Mouse (Mus musculus): ENCODE measurements around the gene Tmbim6. TPM values are rescaled to one million over a fixed set of nuclear protein-coding genes. Genes with fewer than 3 reads are reported as not detected.
"Not testable (repeated sequence)": the region's sequence is repeated elsewhere in the genome, so short reads cannot be mapped to it uniquely, and the experiment has no call there.

Tmbim6 gene
- total RNA-seq, 2 experiments from 2014 or later: 341 to 355 TPM

GRCm38 (mm10) chr15:99431504-99431903 is 38.8 kb downstream of the Tmbim6 start:
- no peak for TF ChIP-seq CTCF (conservative IDR thresholded peaks at IDR 0.05)
- Histone ChIP-seq H3K4me3 (no peak overlapping the region), H3K27ac (no peak overlapping the region)
- DNase-seq (ENCODE audit: low spot score in 2 of 2): no peak

DNA sequence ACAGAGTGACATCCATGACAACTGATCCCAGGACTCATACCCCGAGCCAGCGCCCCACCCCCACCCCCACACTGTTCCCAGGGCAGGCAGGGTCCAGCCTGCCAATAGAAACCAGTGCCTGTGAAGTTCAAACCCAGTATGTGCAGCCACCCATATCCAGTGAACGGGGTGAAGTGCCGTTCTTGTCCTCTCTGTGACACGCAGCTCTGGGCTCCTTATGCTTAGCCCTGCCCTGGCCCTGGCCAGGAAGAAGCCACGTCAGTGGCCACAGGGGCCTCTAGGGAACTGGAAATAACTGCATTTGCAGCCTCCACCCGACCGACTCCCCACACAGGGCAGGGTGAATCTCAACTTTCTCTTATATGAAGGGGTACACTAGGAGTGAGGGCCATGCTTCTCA is 39.3 kb downstream of the Tmbim6 start:
- DNase-seq (ENCODE audit: low spot score in 2 of 2): no peak
- TF ChIP-seq CTCF (conservative IDR thresholded peaks at IDR 0.05): no peak
- H3K27ac ChIP-seq: no peak overlapping the region
- H3K4me3 ChIP-seq: no peak overlapping the region

DNA sequence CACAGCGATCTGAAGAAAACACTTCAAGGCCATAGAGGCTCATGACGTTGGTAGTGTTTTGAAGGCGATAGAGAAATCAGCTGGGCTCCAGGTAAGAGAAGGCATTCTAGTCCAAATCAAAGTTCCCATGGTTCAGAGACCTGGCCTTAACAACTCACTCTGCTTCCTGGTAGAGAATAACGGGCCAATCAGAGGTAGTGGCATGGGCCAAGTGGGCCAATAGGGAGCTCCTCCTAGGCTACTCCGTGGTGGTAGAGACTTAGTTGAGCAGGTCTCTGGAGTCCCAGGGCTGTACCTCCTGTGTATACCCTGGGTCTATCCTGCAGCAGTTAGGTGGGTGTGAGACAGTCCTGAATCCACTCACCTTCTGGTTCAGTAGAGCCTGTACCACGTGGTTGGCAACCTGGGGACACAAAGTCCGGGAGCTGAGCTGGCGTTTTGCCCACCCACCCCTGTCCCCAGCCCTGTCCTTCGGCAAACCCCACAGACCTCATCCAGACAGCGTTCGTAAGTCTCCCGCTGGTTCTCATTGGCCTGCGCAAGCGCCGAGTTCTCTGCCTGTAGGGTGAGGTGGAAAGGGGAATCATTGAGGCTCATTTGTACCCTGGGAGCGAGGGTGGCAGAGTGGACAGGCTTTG is 40.5 kb downstream of the Tmbim6 start:
- no peak for TF ChIP-seq CTCF (conservative IDR thresholded peaks at IDR 0.05)
- Histone ChIP-seq H3K4me3 (no peak overlapping the region), H3K27ac (no peak overlapping the region)
- DNase-seq (ENCODE audit: low spot score in 2 of 2): no peak

- Histone ChIP-seq H3K27ac (no peak overlapping the region), H3K4me3 (no peak overlapping the region)
- no peak for DNase-seq (ENCODE audit: low spot score in 2 of 2)
- no peak for TF ChIP-seq CTCF (conservative IDR thresholded peaks at IDR 0.05)
Observed at GRCm38 (mm10) chr15:99433913-99434312, 41.2 kb downstream of the Tmbim6 start.

- TF ChIP-seq CTCF (conservative IDR thresholded peaks at IDR 0.05): no peak
- peak overlapping the region; percentile 36; the same call in 1 of the 2 replicates for H3K27ac ChIP-seq
- H3K4me3 ChIP-seq: no peak overlapping the region
- DNase-seq (ENCODE audit: low spot score in 2 of 2): no peak
Observed at GRCm38 (mm10) chr15:99438966-99439698, 46.5 kb downstream of the Tmbim6 start.

DNA sequence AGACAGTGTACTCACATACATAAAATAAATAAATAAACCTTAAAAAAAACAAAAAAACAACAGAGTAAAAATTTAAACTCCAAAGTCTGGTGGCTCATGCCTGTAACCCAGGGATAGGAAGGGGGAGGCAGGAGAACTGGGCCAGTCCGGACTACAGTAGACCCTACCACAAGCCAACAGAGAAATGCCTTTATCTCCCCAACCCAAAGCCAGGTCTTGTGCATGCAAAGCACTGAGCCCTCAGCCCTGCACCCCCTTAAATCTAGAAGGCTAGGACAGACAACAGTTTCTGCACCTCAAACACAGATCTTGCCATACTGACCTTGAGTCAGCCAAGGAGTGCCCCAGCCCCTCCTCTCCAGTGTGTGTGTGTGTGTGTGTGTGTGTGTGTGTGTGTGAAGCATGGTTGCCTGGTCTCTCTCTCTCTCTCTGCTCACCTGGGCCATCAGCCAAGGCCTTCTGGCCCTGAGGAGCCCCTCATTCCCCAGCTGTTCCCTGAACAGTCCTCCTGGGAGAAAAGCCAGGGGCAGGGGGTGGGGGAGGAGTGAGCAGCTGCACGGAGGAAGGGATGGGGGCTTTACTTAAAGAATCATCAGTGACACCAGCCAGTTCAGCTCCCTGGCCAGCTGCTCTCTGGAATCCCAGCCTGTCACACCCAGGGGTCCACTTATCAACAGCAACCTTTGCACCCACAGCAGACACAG is 47.6 kb downstream of the Tmbim6 start:
- no peak for TF ChIP-seq CTCF (conservative IDR thresholded peaks at IDR 0.05)
- H3K4me3 ChIP-seq: no peak overlapping the region
- H3K27ac ChIP-seq: 0 out of 2 replicates have a peak overlapping the region, but pooled peaks have one; percentile 57
- no peak for DNase-seq (ENCODE audit: low spot score in 2 of 2)

DNA sequence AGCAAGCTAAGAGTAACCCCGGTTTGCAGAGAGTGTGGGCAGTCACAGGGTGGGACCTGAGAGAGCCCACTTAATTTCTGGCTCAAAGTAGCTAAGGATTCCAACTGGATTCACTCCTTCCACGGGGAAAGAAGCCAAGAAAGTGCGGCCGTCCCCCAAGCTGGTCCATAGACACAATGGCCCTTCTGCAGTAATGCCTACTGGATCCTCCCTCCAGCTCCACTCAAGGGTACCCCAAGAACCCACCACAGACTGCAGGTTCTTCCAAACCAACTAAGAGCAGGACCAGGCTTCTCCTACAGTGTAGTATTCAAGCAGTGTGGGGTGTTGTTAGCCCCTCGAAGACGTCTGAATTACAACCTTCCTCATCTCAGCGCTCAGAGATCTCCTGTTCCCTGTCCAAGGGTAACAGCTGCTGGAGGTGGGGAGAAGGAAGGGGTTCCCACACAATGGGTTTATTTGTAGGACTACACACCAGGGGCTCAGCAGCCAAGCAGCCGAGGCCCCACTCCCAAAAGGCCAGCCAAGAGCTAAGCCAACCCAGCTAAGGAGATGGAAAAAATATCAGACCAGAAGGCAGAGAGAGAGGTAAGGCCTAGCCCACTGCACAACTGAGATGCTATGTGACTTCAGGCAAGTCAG is 48.3 kb downstream of the Tmbim6 start:
- H3K27ac ChIP-seq: peak overlapping the region; percentile 57
- DNase-seq (ENCODE audit: low spot score in 2 of 2): no peak
- TF ChIP-seq CTCF (conservative IDR thresholded peaks at IDR 0.05): no peak

GRCm38 (mm10) chr15:99442358-99442757 is 49.7 kb downstream of the Tmbim6 start:
- TF ChIP-seq CTCF (conservative IDR thresholded peaks at IDR 0.05): no peak
- Histone ChIP-seq H3K4me3 (no peak overlapping the region), H3K27ac (no peak overlapping the region)
- DNase-seq (ENCODE audit: low spot score in 2 of 2): no peak

More for the DNA sequence above, 48.3 kb downstream of the Tmbim6 start:
- H3K4me3 ChIP-seq: no peak overlapping the region

DNA sequence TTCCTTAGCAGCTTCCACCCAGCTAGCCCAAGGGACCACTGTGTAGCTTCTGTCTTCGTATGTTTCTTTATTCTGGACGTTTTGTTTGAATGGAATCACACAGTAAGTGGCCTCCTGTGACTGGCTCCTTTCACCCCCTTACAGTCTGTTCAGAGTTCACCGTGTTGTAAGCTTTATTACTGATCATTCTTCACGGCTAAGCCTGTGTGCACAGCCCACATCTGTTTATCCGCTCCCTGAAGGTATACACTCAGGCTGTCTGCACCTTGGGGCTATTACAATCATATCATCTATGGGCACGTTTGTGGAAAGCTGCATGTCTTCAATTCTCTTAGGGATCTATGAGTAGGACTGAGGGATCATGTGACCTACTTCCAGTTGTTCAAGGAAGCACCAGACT is 52.9 kb downstream of the Tmbim6 start:
- Histone ChIP-seq H3K27ac (no peak overlapping the region), H3K4me3 (no peak overlapping the region)
- TF ChIP-seq CTCF (conservative IDR thresholded peaks at IDR 0.05): no peak
- DNase-seq (ENCODE audit: low spot score in 2 of 2): no peak

- not testable (repeated sequence) for H3K4me3 ChIP-seq; H3K27ac ChIP-seq; DNase-seq (ENCODE audit: low spot score in 2 of 2)
Observed at GRCm38 (mm10) chr15:99446136-99446535, 53.5 kb downstream of the Tmbim6 start.

- no peak for TF ChIP-seq CTCF (conservative IDR thresholded peaks at IDR 0.05)
- H3K27ac ChIP-seq: peak overlapping the region; percentile 75; the same call in 1 of the 2 replicates
- H3K4me3 ChIP-seq: no peak overlapping the region
- DNase-seq (ENCODE audit: low spot score in 2 of 2): peak; percentile 55
Observed at GRCm38 (mm10) chr15:99449131-99449750, 56.6 kb downstream of the Tmbim6 start.

GRCm38 (mm10) chr15:99449751-99450280 is 57.1 kb downstream of the Tmbim6 start:
- no peak for TF ChIP-seq CTCF (conservative IDR thresholded peaks at IDR 0.05)
- Histone ChIP-seq H3K27ac (peak overlapping the region; percentile 75), H3K4me3 (no peak overlapping the region)
- DNase-seq (ENCODE audit: low spot score in 2 of 2): no peak

Data from layer of hippocampus, adult 2 months (tissue).